Mouse (Mus musculus): ENCODE results near the gene Atp1a4. TPM values are rescaled to one million over a fixed set of nuclear protein-coding genes. Genes with fewer than 3 reads are reported as not detected.

Atp1a4 gene
- polyA plus RNA-seq, 2 experiments, result 0.03 TPM; not detected in 1

- Histone ChIP-seq H3K4me1 (ENCODE audit: control insufficient read depth, insufficient read depth, low read length) (no peaks in the 10 kb centered on the region), H3K27me3 (ENCODE audit: control insufficient read depth, insufficient read depth, low read length) (no peaks in the 10 kb centered on the region), H3K9me3 (ENCODE audit: control insufficient read depth, low read length) (no peaks in the 10 kb centered on the region), H3K27ac (replicated peaks; ENCODE audit: low read depth, low read length) (no peak overlapping the region), H3K4me3 (replicated peaks; ENCODE audit: low read length) (no peak overlapping the region), H3K36me3 (ENCODE audit: control insufficient read depth, insufficient read depth, low read length) (peaks cover 80% of the 10 kb centered on the region), H3K9ac (ENCODE audit: low read depth, low read length, severe bottlenecking) (no peak overlapping the region), H3K4me2 (replicated peaks; ENCODE audit: low read depth, low read length, severe bottlenecking) (no peak overlapping the region)
- DNase-seq (ENCODE audit: low spot score) (no peak), ATAC-seq (ENCODE audit: low FRiP score, low read depth) (no peak)
- WGBS, result 79% methylated on average over 7 of the region's 7 CpGs
- TF ChIP-seq POLR2A (IDR thresholded peaks at IDR 0.05; ENCODE audit: borderline replicate concordance, extremely low read depth, insufficient read depth, insufficient read length), result no peak
Observed at GRCm38 (mm10) chr1:172179102-172179501, 79.1 kb downstream of the Atp1a4 start.

- Histone ChIP-seq H3K36me3 (ENCODE audit: control insufficient read depth, insufficient read depth, low read length) (peaks cover 88% of the 10 kb centered on the region), H3K9ac (ENCODE audit: low read depth, low read length, severe bottlenecking) (no peak overlapping the region), H3K4me1 (ENCODE audit: control insufficient read depth, insufficient read depth, low read length) (no peaks in the 10 kb centered on the region), H3K27me3 (ENCODE audit: control insufficient read depth, insufficient read depth, low read length) (no peaks in the 10 kb centered on the region), H3K4me2 (replicated peaks; ENCODE audit: low read depth, low read length, severe bottlenecking) (no peak overlapping the region), H3K9me3 (ENCODE audit: control insufficient read depth, low read length) (no peaks in the 10 kb centered on the region), H3K27ac (replicated peaks; ENCODE audit: low read depth, low read length) (no peak overlapping the region), H3K4me3 (replicated peaks; ENCODE audit: low read length) (no peak overlapping the region)
- 91% methylated on average over 7 of the region's 7 CpGs for WGBS
- ATAC-seq (ENCODE audit: low FRiP score, low read depth), result no peak
- no peak for TF ChIP-seq POLR2A (IDR thresholded peaks at IDR 0.05; ENCODE audit: borderline replicate concordance, extremely low read depth, insufficient read depth, insufficient read length)
- DNase-seq (ENCODE audit: low spot score), result no peak
Observed at GRCm38 (mm10) chr1:172177791-172178190, 80.4 kb downstream of the Atp1a4 start.

Other genes starting within 250 kb of the Atp1a4 start
- gene Vangl2, start 230.0 kb downstream of the Atp1a4 start, polyA plus RNA-seq (2012; rRNA removed), result 29.4 and 35.6 TPM in 2 replicates
- gene Vangl2, start 230.0 kb downstream of the Atp1a4 start, polyA plus RNA-seq (2014; fragmentation: Nextera tagmentation; extraction: Ambion mirVana), result 15.6 and 19.1 TPM in 2 replicates
- gene Nhlh1, start 200.8 kb downstream of the Atp1a4 start, polyA plus RNA-seq (2012; rRNA removed), result 0.25 and 0.41 TPM in 2 replicates
- not detected in 2 replicates for gene Nhlh1, start 200.8 kb downstream of the Atp1a4 start, polyA plus RNA-seq (2014; fragmentation: Nextera tagmentation; extraction: Ambion mirVana)
- 187 and 191 TPM in 2 replicates for gene Copa, start 175.9 kb downstream of the Atp1a4 start, polyA plus RNA-seq (2012; rRNA removed)
- 230 and 247 TPM in 2 replicates for gene Copa, start 175.9 kb downstream of the Atp1a4 start, polyA plus RNA-seq (2014; fragmentation: Nextera tagmentation; extraction: Ambion mirVana)
- 137 and 161 TPM in 2 replicates for gene Ncstn, start 175.6 kb downstream of the Atp1a4 start, polyA plus RNA-seq (2012; rRNA removed)
- gene Ncstn, start 175.6 kb downstream of the Atp1a4 start, polyA plus RNA-seq (2014; fragmentation: Nextera tagmentation; extraction: Ambion mirVana), result 98.4 and 103 TPM in 2 replicates
- gene Pex19, start 131.7 kb downstream of the Atp1a4 start, polyA plus RNA-seq (2012; rRNA removed), result 100 and 115 TPM in 2 replicates
- 129 and 135 TPM in 2 replicates for gene Pex19, start 131.7 kb downstream of the Atp1a4 start, polyA plus RNA-seq (2014; fragmentation: Nextera tagmentation; extraction: Ambion mirVana)
- gene Dcaf8, start 110.3 kb downstream of the Atp1a4 start, polyA plus RNA-seq (2012; rRNA removed), result 120 TPM in 2 replicates
- gene Dcaf8, start 110.3 kb downstream of the Atp1a4 start, polyA plus RNA-seq (2014; fragmentation: Nextera tagmentation; extraction: Ambion mirVana), result 121 and 131 TPM in 2 replicates
- gene Pea15a, start 51.6 kb downstream of the Atp1a4 start, polyA plus RNA-seq (2012; rRNA removed), result 106 and 108 TPM in 2 replicates
- gene Pea15a, start 51.6 kb downstream of the Atp1a4 start, polyA plus RNA-seq (2014; fragmentation: Nextera tagmentation; extraction: Ambion mirVana), result 119 and 122 TPM in 2 replicates
- 13.3 and 17.8 TPM in 2 replicates for gene Casq1, start 38.5 kb downstream of the Atp1a4 start, polyA plus RNA-seq (2012; rRNA removed)
- 11.3 and 14.9 TPM in 2 replicates for gene Casq1, start 38.5 kb downstream of the Atp1a4 start, polyA plus RNA-seq (2014; fragmentation: Nextera tagmentation; extraction: Ambion mirVana)
- gene Igsf8, start 3.2 kb upstream of the Atp1a4 start, polyA plus RNA-seq (2012; rRNA removed), result 71.4 and 86.4 TPM in 2 replicates
- gene Igsf8, start 3.2 kb upstream of the Atp1a4 start, polyA plus RNA-seq (2014; fragmentation: Nextera tagmentation; extraction: Ambion mirVana), result 49.8 and 50.1 TPM in 2 replicates
- gene Atp1a2, start 39.6 kb upstream of the Atp1a4 start, polyA plus RNA-seq (2012; rRNA removed), result 11.3 and 13.5 TPM in 2 replicates
- 1.7 and 1.8 TPM in 2 replicates for gene Atp1a2, start 39.6 kb upstream of the Atp1a4 start, polyA plus RNA-seq (2014; fragmentation: Nextera tagmentation; extraction: Ambion mirVana)
- gene Kcnj9, start 70.9 kb upstream of the Atp1a4 start, polyA plus RNA-seq (2012; rRNA removed), result 0.01 and 0.08 TPM in 2 replicates
- not detected in 2 replicates for gene Kcnj9, start 70.9 kb upstream of the Atp1a4 start, polyA plus RNA-seq (2014; fragmentation: Nextera tagmentation; extraction: Ambion mirVana)
- 0.14 and 0.18 TPM in 2 replicates for gene Kcnj10, start 82.8 kb upstream of the Atp1a4 start, polyA plus RNA-seq (2012; rRNA removed)
- 0.03 and 0.12 TPM in 2 replicates for gene Kcnj10, start 82.8 kb upstream of the Atp1a4 start, polyA plus RNA-seq (2014; fragmentation: Nextera tagmentation; extraction: Ambion mirVana)
- 9.6 and 11.8 TPM in 2 replicates for gene Pigm, start 118.1 kb upstream of the Atp1a4 start, polyA plus RNA-seq (2012; rRNA removed)
- gene Pigm, start 118.1 kb upstream of the Atp1a4 start, polyA plus RNA-seq (2014; fragmentation: Nextera tagmentation; extraction: Ambion mirVana), result 6.7 and 7.6 TPM in 2 replicates
- gene Slamf9, start 216.9 kb upstream of the Atp1a4 start, polyA plus RNA-seq (2012; rRNA removed), result 0.49 and 0.64 TPM in 2 replicates
- 0.51 and 0.75 TPM in 2 replicates for gene Slamf9, start 216.9 kb upstream of the Atp1a4 start, polyA plus RNA-seq (2014; fragmentation: Nextera tagmentation; extraction: Ambion mirVana)
- 62.0 and 85.1 TPM in 2 replicates for gene Igsf9, start 223.4 kb upstream of the Atp1a4 start, polyA plus RNA-seq (2012; rRNA removed)
- gene Igsf9, start 223.4 kb upstream of the Atp1a4 start, polyA plus RNA-seq (2014; fragmentation: Nextera tagmentation; extraction: Ambion mirVana), result 29.6 and 35.0 TPM in 2 replicates
- gene Tagln2, start 241.6 kb upstream of the Atp1a4 start, polyA plus RNA-seq (2012; rRNA removed), result 134 and 151 TPM in 2 replicates
- gene Tagln2, start 241.6 kb upstream of the Atp1a4 start, polyA plus RNA-seq (2014; fragmentation: Nextera tagmentation; extraction: Ambion mirVana), result 138 and 155 TPM in 2 replicates

All from limb, embryonic 14.5 days (tissue).